Mouse (Mus musculus) neural tube, embryonic 15.5 days (tissue): ENCODE measurements around the gene Hist1h2bj. TPM values are rescaled to one million over a fixed set of nuclear protein-coding genes. Genes with fewer than 3 reads are reported as not detected.

Experiments used
- ATAC-seq: fragments of 200-750 bp; cut with Nextera tagmentation; 2 replicates; pipeline ENCODE4 v1.8.0; 2017; ENCODE audit warnings: mild to moderate bottlenecking, moderate TSS enrichment, moderate library complexity; ENCODE audit not compliant: low FRiP score
- H3K27ac ChIP-seq: fragments of 300-500 bp; sonication (generic); replicated peaks from 2 replicates; pipeline ENCODE4 v1.5.1; 2015; ENCODE audit warnings: mild to moderate bottlenecking, inconsistent platforms
- H3K27me3 ChIP-seq: fragments of 300-500 bp; sonication (generic); replicated peaks from 2 replicates; pipeline ENCODE4 v1.6.1; 2015; ENCODE audit warnings: inconsistent platforms
- H3K36me3 ChIP-seq: fragments of 300-500 bp; sonication (generic); 2 replicates; pipeline ENCODE4 v1.6.1; 2015; ENCODE audit warnings: inconsistent platforms
- H3K4me1 ChIP-seq: fragments of 300-500 bp; sonication (generic); 2 replicates; pipeline ENCODE4 v1.6.1; 2015; ENCODE audit warnings: inconsistent platforms
- H3K4me2 ChIP-seq: fragments of 300-500 bp; sonication (generic); 2 replicates; pipeline ENCODE4 v1.6.1; 2015; ENCODE audit warnings: inconsistent platforms, mild to moderate bottlenecking, moderate library complexity
- H3K4me3 ChIP-seq: fragments of 300-500 bp; sonication (generic); replicated peaks from 2 replicates; pipeline ENCODE4 v1.5.1; 2015; ENCODE audit warnings: mild to moderate bottlenecking, inconsistent platforms
- H3K9ac ChIP-seq: fragments of 300-500 bp; sonication (generic); replicated peaks from 2 replicates; pipeline ENCODE4 v1.6.1; 2015; ENCODE audit warnings: mild to moderate bottlenecking, inconsistent platforms
- H3K9me3 ChIP-seq: fragments of 300-500 bp; sonication (generic); replicated peaks from 2 replicates; pipeline ENCODE4 v1.6.1; 2016; ENCODE audit warnings: inconsistent platforms
- WGBS: fragments of 180-500 bp; shearing (Covaris S2); methylation state at CpG from one replicate; pipeline ENCODE4 v1.1.7; 2015; ENCODE audit warnings: mixed read lengths; 5-methylcytosine and 5-hydroxymethylcytosine counted together
- polyA plus RNA-seq: library from polyadenylated mRNA; unstranded; fragments of >200 nt; fragmentation: Nextera tagmentation; extraction: Ambion mirVana; gene quantifications from 2 replicates; pipeline ENCODE4 v1.2.1, GENCODE M21; 2015

The Hist1h2bj gene
- polyA plus RNA-seq, 1 experiment from 2014 or later: 2.0 TPM

DNA sequence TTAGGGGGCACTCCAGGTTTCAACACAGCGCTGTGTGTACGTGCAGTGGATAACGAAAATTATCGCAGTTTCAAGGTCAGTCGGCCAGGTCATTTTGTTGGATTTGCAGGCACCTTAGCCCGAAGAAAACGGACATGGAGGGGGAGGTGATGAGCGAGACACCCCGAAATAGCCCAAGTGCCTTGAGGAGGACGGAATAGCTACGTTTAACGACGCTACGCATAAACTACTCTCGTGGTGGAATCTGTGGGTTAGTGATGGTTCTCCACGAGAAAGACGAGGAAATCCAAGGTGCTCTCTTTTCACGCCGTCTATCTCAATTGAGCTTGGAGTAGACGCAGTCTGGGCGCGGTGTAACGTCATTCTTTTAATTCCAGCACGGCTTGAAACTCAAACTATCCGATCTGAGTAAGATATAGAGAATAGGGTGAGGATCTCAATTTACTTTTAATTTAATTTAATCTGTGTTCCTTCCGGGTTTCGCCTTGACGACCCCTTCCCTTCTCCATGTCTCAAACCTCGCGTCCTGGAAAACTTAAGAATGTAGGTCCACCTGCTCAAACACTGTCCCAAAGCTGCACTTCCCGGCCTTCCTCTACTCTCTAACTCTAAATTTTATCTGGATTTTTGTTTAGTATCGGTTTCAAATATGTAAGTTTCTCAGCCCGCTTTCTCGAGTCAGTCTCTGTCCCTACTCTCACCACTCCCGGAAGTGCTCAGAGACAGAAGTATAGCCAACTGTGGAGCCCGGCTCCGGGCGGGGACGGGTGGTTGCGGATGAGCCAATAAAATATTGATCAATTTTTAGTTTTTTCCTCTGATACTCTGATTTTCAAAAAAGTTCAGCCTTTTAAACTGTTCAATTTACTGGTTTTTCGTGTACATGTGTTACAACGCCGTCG lies 22.8 kb upstream of the Hist1h2bj start:
- Histone ChIP-seq H3K9me3 (no peaks in the 10 kb centered on the region), H3K9ac (no peak overlapping the region), H3K36me3 (no peaks in the 10 kb centered on the region), H3K4me1 (peaks cover 12% of the 10 kb centered on the region), H3K4me3 (peak overlapping the region; percentile 34), H3K27ac (no peak overlapping the region), H3K4me2 (peak overlapping the region; percentile 58), H3K27me3 (peaks cover 65% of the 10 kb centered on the region)
- under 1% methylated on average over 44 of the region's 44 CpGs for WGBS
- ATAC-seq: no peak

DNA sequence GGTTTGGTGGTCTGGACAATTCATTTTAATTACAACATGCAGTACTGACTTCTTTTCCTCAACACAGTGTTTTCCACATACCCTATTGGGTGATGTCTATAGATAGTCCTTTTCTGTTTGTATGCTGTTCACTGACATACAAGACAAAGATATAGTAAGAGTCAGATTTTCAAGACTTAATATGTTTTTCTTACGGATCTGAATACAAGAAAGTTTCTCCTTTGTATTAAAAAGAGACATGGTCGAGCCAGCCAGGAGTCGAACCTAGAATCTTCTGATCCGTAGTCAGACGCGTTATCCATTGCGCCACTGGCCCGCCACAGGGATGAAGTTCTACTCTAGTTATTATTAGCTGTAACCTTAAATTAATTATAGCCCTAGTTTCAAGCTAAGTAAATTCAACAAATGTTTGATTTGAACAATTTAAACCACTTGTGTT lies 22.1 kb upstream of the Hist1h2bj start:
- Histone ChIP-seq H3K36me3 (no peaks in the 10 kb centered on the region), H3K4me3 (peak overlapping the region; percentile 34), H3K27ac (no peak overlapping the region), H3K9ac (no peak overlapping the region), H3K4me1 (peaks cover 14% of the 10 kb centered on the region), H3K27me3 (peaks cover 59% of the 10 kb centered on the region), H3K4me2 (peak overlapping the region; percentile 58), H3K9me3 (no peaks in the 10 kb centered on the region)
- no peak for ATAC-seq
- under 1% methylated on average over 8 of the region's 8 CpGs for WGBS

DNA sequence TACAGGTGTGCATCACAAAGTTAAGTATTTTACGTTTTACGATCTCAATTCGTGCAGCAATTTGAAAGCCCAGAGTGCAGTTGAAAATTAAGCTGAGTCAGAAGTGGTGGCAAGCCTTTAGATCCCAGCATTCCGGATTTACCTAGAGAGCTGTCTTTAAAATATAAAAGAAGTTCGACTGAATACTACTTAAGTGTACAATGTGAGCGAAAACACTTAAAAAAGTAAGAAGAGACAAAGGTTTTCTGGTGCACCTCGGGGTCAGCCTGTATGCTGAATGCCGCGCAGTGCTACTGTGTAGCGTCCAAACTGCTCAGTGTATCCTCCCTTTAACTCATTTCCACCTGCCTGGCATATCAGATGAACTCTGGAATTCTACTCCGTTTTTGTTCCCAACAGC lies 21.4 kb upstream of the Hist1h2bj start:
- Histone ChIP-seq H3K9me3 (no peaks in the 10 kb centered on the region), H3K4me1 (peaks cover 14% of the 10 kb centered on the region), H3K27ac (no peak overlapping the region), H3K4me3 (peak overlapping the region; percentile 33), H3K27me3 (peaks cover 53% of the 10 kb centered on the region), H3K9ac (0 out of 2 replicates have a peak overlapping the region, but pooled peaks have one; percentile 7), H3K4me2 (peak overlapping the region; percentile 58), H3K36me3 (no peaks in the 10 kb centered on the region)
- ATAC-seq: no peak
- 0% methylated on average over 11 of the region's 11 CpGs for WGBS

DNA sequence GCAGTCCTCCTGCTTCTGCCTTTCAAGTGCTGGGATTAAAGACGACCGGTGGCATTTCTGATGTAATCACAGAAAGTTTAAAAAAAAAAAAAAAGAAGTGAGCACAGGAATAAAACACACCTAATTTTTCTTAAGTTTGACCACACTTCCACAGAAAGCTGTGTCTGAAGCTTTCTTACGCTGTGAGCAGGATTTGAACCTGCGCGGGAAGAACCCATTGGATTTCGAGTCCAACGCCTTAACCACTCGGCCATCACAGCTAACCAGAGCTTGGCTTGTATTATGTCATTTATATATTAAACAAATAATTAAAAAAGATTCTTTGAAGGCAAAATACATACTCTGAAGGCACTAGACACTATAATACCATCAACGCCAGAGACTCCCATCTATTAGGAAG lies 20.8 kb upstream of the Hist1h2bj start:
- 0 out of 2 replicates have a peak, but pooled peaks have one; percentile 66 for ATAC-seq
- peaks cover 51% of the 10 kb centered on the region for H3K27me3 ChIP-seq
- peak overlapping the region; percentile 58 for H3K4me2 ChIP-seq
- H3K36me3 ChIP-seq: no peaks in the 10 kb centered on the region
- no peak overlapping the region for H3K27ac ChIP-seq
- peak overlapping the region; percentile 33 for H3K4me3 ChIP-seq
- H3K4me1 ChIP-seq: peaks cover 14% of the 10 kb centered on the region
- H3K9me3 ChIP-seq: no peaks in the 10 kb centered on the region
- 3% methylated on average over 9 of the region's 9 CpGs for WGBS
- H3K9ac ChIP-seq: 0 out of 2 replicates have a peak overlapping the region, but pooled peaks have one; percentile 7

DNA sequence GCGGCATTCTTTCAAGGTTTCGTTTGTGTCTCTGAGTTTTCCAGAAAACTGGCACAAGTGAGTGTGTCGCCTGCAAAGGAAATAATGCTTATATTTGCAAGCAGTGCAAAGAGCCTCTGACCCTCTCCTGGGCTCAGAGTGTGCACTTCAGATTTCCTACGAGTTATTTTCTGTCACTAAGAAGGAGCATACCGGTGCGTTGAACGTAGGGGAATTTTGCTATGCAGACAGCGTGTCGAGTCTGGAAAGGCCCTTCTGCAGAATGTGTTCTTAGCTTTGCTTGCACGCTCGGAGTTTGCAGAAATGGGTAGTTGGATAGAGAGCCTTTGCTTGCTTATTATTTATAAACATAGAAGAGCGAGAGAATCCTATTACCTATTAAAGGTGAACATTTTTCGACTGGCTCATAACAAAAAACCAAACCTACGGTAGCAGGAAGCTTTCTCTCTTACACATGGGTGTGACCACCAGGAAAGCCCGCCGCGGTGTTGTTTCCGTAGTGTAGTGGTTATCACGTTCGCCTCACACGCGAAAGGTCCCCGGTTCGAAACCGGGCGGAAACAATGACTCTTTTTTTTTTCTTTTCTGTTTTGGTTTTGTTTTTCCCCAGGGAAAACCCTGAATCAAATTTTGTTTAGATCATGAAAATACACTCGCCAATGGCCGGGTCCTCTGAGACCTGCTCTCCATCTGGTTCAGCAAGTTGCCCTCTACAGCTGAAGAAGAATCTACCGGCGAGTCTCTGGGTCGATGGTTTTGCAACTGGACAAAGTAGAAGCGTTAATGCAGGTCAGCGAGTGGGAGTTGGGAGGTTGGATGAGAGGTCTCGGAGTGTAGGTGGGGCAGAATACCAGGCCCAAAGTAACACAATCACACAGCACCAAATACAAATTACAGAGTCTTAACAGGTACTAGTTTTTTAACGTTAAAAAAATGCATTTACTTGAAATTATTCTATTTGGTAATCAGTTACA lies 16.7 kb upstream of the Hist1h2bj start:
- WGBS: 2% methylated on average over 35 of the region's 35 CpGs
- H3K4me3 ChIP-seq: peak overlapping the region; percentile 49
- H3K36me3 ChIP-seq: no peaks in the 10 kb centered on the region
- peak; percentile 76; the same call in 1 of the 2 replicates for ATAC-seq
- peak overlapping the region; percentile 66 for H3K27ac ChIP-seq
- peaks cover 16% of the 10 kb centered on the region for H3K4me1 ChIP-seq
- H3K9ac ChIP-seq: peak overlapping the region; percentile 48
- peaks cover 15% of the 10 kb centered on the region for H3K27me3 ChIP-seq
- H3K4me2 ChIP-seq: peak overlapping the region; percentile 62
- no peaks in the 10 kb centered on the region for H3K9me3 ChIP-seq

DNA sequence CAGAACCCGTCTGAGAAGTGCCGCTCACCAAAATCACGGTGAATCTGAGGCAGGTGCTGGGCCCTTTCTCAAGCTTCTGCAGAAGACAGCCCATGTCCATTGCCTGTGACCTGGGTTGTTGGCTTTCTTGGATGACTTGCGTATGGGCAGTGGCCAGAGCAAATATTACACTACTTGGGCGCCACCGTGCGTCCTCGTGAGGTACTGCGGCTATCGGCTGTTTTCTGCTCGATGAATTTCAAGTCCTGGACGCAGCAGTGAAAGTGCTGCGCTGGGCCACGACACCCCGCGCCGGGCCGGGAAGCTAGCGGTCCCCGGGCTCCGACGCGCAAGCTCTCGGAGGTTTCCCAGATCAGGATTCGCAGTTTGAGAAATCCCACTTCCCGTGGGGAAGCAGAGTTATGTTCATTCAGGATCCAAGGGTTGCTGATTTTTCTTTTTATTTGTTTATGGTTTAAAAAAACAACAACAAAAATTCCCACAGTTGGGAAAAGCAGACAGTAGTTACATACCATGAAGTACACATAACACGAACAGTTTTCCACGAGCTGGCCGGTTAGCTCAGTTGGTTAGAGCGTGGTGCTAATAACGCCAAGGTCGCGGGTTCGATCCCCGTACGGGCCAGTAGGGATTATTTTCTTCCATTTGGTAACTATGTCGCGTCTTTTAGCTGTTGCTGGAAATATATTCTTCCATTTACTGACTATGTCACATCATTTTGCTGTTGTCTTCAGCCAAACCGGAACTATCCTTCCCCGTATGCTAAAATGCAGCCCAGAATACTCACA lies 14.1 kb upstream of the Hist1h2bj start:
- H3K9me3 ChIP-seq: no peaks in the 10 kb centered on the region
- WGBS: under 1% methylated on average over 40 of the region's 40 CpGs

DNA sequence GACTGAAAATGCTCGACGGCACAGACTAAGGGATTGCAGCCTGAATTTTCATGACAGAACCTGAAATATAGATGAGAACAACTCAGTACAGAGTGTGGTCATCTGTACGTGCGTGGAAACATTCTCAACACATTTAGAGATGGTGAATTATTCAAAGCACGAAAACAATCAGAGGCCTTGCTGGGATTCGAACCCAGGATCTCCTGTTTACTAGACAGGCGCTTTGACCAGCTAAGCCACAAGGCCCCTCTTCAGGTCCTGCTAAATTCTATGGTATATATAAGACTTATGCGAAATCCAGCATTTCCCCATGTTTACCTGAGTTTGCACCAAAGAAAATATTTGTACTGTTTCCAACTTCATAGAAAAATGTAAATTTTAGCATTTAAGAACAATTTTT lies 13.1 kb upstream of the Hist1h2bj start:
- Histone ChIP-seq H3K27ac (no peak overlapping the region), H3K4me3 (no peak overlapping the region), H3K9me3 (no peaks in the 10 kb centered on the region), H3K4me1 (peaks cover 12% of the 10 kb centered on the region), H3K27me3 (no peaks in the 10 kb centered on the region), H3K4me2 (no peak overlapping the region), H3K9ac (no peak overlapping the region), H3K36me3 (no peaks in the 10 kb centered on the region)
- WGBS: 34% methylated on average over 8 of the region's 8 CpGs
- ATAC-seq: no peak

More for the DNA sequence above, 14.1 kb upstream of the Hist1h2bj start:
- ATAC-seq: peak; percentile 86
- Histone ChIP-seq H3K27ac (peak overlapping the region; percentile 77), H3K27me3 (peaks cover 5% of the 10 kb centered on the region; the same call in 1 of the 2 replicates), H3K4me2 (peak overlapping the region; percentile 68), H3K9ac (peak overlapping the region; percentile 61), H3K36me3 (no peaks in the 10 kb centered on the region), H3K4me3 (peak overlapping the region; percentile 56), H3K4me1 (peaks cover 7% of the 10 kb centered on the region)

DNA sequence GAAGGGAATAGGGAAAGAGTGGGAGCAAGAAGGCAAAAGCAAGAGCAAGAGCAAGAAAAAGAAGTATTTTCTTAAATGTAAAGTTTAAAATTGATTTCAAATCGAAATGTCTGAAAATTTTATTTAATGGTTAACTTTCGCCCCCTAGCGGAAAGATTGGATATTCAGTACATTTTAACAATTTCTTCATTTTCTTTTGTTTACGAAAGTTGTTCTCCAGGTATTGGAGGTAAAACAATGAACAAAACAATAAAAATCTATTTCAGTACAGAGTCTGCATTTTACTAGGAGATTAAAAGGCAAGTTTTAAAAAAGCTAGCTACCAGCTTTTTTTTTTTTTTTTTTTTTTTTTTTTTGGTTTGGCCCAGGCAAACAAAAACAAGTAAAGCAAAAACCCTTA lies 12.5 kb upstream of the Hist1h2bj start:
- Histone ChIP-seq H3K4me3 (no peak overlapping the region), H3K27ac (no peak overlapping the region), H3K4me2 (no peak overlapping the region), H3K9ac (no peak overlapping the region), H3K27me3 (no peaks in the 10 kb centered on the region), H3K9me3 (no peaks in the 10 kb centered on the region), H3K36me3 (no peaks in the 10 kb centered on the region), H3K4me1 (peaks cover 13% of the 10 kb centered on the region)
- ATAC-seq: no peak
- 17% methylated on average over 4 of the region's 4 CpGs for WGBS

DNA sequence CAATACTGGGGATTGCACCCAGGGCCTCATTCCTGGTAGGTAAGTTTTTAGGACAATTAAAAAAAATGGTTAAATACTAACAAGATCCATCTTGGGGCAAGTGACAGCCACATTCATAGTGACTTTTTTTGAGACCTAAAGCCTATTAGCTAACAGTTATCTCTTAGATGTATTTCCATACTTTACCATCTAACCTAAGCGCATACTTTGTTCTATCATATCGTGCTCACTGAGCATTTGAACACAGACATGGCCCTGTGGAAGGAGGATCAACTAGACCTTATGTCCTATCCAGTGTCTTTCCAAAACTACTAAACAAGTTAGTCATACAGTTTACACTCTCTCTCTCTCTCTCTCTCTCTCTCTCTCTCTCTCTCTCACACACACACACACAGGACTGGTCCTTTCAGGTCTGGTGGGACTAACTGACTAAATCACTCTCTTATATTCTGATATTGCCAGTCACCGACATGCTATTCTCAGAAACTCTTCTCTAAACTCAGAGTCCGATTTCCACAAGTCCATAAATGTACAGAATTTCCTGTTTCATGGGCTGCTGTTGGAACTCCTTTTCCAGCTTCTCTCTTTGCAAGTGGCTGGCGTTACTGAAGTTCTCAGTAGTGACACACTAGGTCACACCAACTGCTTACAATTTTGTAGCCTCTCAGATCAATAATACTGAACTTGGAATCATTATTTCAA lies 9.1 kb upstream of the Hist1h2bj start:
- Histone ChIP-seq H3K36me3 (no peaks in the 10 kb centered on the region), H3K4me2 (peak overlapping the region; percentile 70; the same call in 1 of the 2 replicates), H3K27ac (no peak overlapping the region), H3K4me1 (peaks cover 18% of the 10 kb centered on the region), H3K27me3 (no peaks in the 10 kb centered on the region), H3K4me3 (no peak overlapping the region), H3K9ac (no peak overlapping the region), H3K9me3 (no peaks in the 10 kb centered on the region)
- 53% methylated on average over 5 of the region's 5 CpGs for WGBS
- no peak for ATAC-seq

DNA sequence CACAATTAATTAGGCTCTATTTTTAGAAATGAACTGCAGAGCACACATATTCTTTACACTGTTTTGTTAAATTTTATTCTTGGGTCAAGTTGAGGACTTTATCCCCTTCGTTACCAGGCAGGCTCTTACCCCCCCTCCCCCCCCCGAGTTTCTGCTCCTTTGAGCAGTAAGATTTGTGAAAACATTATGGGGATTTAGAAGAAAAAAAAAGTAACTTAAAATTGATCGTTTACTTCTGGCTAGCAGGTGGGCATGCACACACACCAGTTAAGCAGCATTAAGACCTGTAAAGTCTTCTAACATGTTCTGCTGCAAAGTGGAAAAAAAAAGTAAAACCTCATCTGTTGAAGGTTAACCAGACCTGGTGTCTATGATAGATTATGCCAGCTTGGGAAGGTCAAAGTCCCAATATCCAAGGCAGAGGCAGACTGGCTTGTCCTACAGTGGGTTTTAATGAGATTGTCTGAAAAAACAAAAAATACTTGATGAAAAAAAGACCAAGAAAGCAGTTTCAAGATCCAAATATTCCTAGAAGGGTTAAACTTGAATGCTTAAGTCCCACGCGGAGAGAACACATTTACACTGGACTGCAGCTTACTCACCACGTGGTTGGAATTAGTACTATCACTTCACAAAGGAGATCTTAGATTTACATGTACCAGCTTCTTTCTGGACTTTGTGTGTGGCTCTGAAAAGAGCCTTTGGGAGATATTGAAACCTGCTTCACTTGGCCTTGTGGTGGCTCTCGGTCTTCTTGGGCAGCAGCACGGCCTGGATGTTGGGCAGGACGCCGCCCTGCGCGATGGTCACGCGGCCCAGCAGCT lies 8.4 kb upstream of the Hist1h2bj start:
- H3K27ac ChIP-seq: 0 out of 2 replicates have a peak overlapping the region, but pooled peaks have one; percentile 5
- H3K36me3 ChIP-seq: no peaks in the 10 kb centered on the region
- H3K9me3 ChIP-seq: no peaks in the 10 kb centered on the region
- 0 out of 2 replicates have a peak overlapping the region, but pooled peaks have one; percentile 14 for H3K9ac ChIP-seq
- no peaks in the 10 kb centered on the region for H3K27me3 ChIP-seq
- H3K4me3 ChIP-seq: peak overlapping the region; percentile 40
- H3K4me2 ChIP-seq: peak overlapping the region; percentile 70
- under 1% methylated on average over 14 of the region's 14 CpGs for WGBS
- H3K4me1 ChIP-seq: peaks cover 13% of the 10 kb centered on the region
- ATAC-seq: no peak
